Mouse (Mus musculus): Measurements from ENCODE around the gene Rab26. TPM values are rescaled to one million over a fixed set of nuclear protein-coding genes. Genes with fewer than 3 reads are reported as not detected.

Rab26 gene
- total RNA-seq, 2 experiments from 2014 or later = 65.1 to 72.1 TPM

GRCm38 (mm10) chr17:24481027-24481815, 52.8 kb downstream of the Rab26 start:
- no peak for DNase-seq (ENCODE audit: extremely low spot score in 1 of 2, low spot score in 1 of 2)

GRCm38 (mm10) chr17:24480201-24480826, 53.7 kb downstream of the Rab26 start:
- no peak for DNase-seq (ENCODE audit: extremely low spot score in 1 of 2, low spot score in 1 of 2)

- DNase-seq (ENCODE audit: extremely low spot score in 1 of 2, low spot score in 1 of 2) = no peak
These were observed 54.6 kb downstream of the Rab26 start for GRCm38 (mm10) chr17:24479431-24479830.

GRCm38 (mm10) chr17:24478663-24479380, 55.2 kb downstream of the Rab26 start, which contains the start of gene Mlst8:
Gene Mlst8 (minus strand): TSS chr17:24479078.
- peak; percentile 98 to 99 for DNase-seq (ENCODE audit: extremely low spot score in 1 of 2, low spot score in 1 of 2)

- no peak for DNase-seq (ENCODE audit: extremely low spot score in 1 of 2, low spot score in 1 of 2)
These were observed 55.9 kb downstream of the Rab26 start for GRCm38 (mm10) chr17:24477985-24478600.

Other genes starting within 250 kb of the Rab26 start
- 1 to 10 TPM in 1 of 2 experiments, under 1 TPM in 1; 0.47 to 1.2 TPM for gene Abca17, start 183.1 kb downstream of the Rab26 start, total RNA-seq (2021)
- 10 to 100 TPM; 70.7 to 75.2 TPM for gene Abca3, start 182.3 kb downstream of the Rab26 start, total RNA-seq (2021)
- 100 to 1,000 TPM; 117 to 120 TPM for gene Rnps1, start 119.6 kb downstream of the Rab26 start, total RNA-seq (2021)
- 10 to 100 TPM; 23.3 to 26.9 TPM for gene Eci1, start 107.6 kb downstream of the Rab26 start, total RNA-seq (2021)
- 1 to 10 TPM; 6.0 to 7.8 TPM for gene Dnase1l2, start 91.1 kb downstream of the Rab26 start, total RNA-seq (2021)
- gene E4f1, start 63.9 kb downstream of the Rab26 start, total RNA-seq (2021) = 10 to 100 TPM; 25.4 to 36.0 TPM
- 10 to 100 TPM; 61.5 to 74.6 TPM for gene Pgp, start 63.8 kb downstream of the Rab26 start, total RNA-seq (2021)
- 1 to 10 TPM; 1.6 to 3.5 TPM for gene Bricd5, start 60.3 kb downstream of the Rab26 start, total RNA-seq (2021)
- 10 to 100 TPM; 38.1 to 40.1 TPM for gene Mlst8, start 55.1 kb downstream of the Rab26 start, total RNA-seq (2021)
- gene Caskin1, start 45.6 kb downstream of the Rab26 start, total RNA-seq (2021) = 100 to 1,000 TPM; 143 to 165 TPM
- 10 to 100 TPM; 69.9 to 88.9 TPM for gene Traf7, start 6.3 kb downstream of the Rab26 start, total RNA-seq (2021)
- gene Pkd1, start 15.6 kb upstream of the Rab26 start, total RNA-seq (2021) = 10 to 100 TPM; 68.9 to 89.9 TPM
- gene Tsc2, start 98.4 kb upstream of the Rab26 start, total RNA-seq (2021) = 100 to 1,000 TPM; 150 to 186 TPM
- gene Nthl1, start 98.5 kb upstream of the Rab26 start, total RNA-seq (2021) = 1 to 10 TPM; 3.3 to 4.7 TPM
- gene Slc9a3r2, start 116.1 kb upstream of the Rab26 start, total RNA-seq (2021) = 10 to 100 TPM; 45.1 to 50.0 TPM
- gene Npw, start 124.2 kb upstream of the Rab26 start, total RNA-seq (2021) = 1 to 10 TPM; 2.1 to 2.9 TPM
- 10 to 100 TPM; 36.9 to 40.0 TPM for gene Zfp598, start 135.5 kb upstream of the Rab26 start, total RNA-seq (2021)
- gene Syngr3, start 155.7 kb upstream of the Rab26 start, total RNA-seq (2021) = 100 to 1,000 TPM; 160 to 178 TPM
- 10 to 100 TPM; 18.6 to 19.2 TPM for gene Gfer, start 161.9 kb upstream of the Rab26 start, total RNA-seq (2021)
- gene Noxo1, start 162.0 kb upstream of the Rab26 start, total RNA-seq (2021) = 1 to 10 TPM; 2.7 to 3.0 TPM
- gene Tbl3, start 173.4 kb upstream of the Rab26 start, total RNA-seq (2021) = 10 to 100 TPM; 27.7 to 29.8 TPM
- not detected for gene Rnf151, start 183.9 kb upstream of the Rab26 start, total RNA-seq (2021)
- 100 to 1,000 TPM; 352 to 392 TPM for gene Rps2, start 183.9 kb upstream of the Rab26 start, total RNA-seq (2021)
- 100 to 1,000 TPM; 201 to 234 TPM for gene Ndufb10, start 190.3 kb upstream of the Rab26 start, total RNA-seq (2021)
- under 1 TPM in 1 of 2 experiments, not detected in 1; 0.20 TPM for gene Rpl3l, start 193.6 kb upstream of the Rab26 start, total RNA-seq (2021)
- gene Msrb1, start 202.4 kb upstream of the Rab26 start, total RNA-seq (2021) = 10 to 100 TPM; 40.5 to 46.2 TPM
- under 1 TPM; 0.26 to 0.37 TPM for gene Hs3st6, start 218.8 kb upstream of the Rab26 start, total RNA-seq (2021)

Measured in layer of hippocampus, postnatal 25 days (tissue).